Mouse (Mus musculus) kidney, adult 2 months (tissue): ENCODE data around the gene Ganab. TPM values are rescaled to one million over a fixed set of nuclear protein-coding genes. Genes with fewer than 3 reads are reported as not detected.

Experiments used
- DNase-seq: peaks from one replicate; pipeline ENCODE4 v3.0.0; 2021
- H3K27ac ChIP-seq: fragments of 200-500 bp; 2 replicates; pipeline ENCODE4 v1.5.1; 2012; ENCODE audit warnings: low read depth, low read length, control low read depth, inconsistent platforms; ENCODE audit not compliant: insufficient read depth
- H3K27me3 ChIP-seq: fragments of 200-500 bp; replicated peaks from 2 replicates; pipeline ENCODE4 v1.6.1; 2012; ENCODE audit warnings: mild to moderate bottlenecking, moderate library complexity, low read length, inconsistent platforms; ENCODE audit not compliant: control insufficient read depth, insufficient read depth
- H3K36me3 ChIP-seq: fragments of 200-500 bp; 2 replicates; pipeline ENCODE4 v1.6.1; 2012; ENCODE audit warnings: mild to moderate bottlenecking, moderate library complexity, low read length, inconsistent platforms; ENCODE audit not compliant: control insufficient read depth, insufficient read depth
- H3K4me1 ChIP-seq: fragments of 200-500 bp; 2 replicates; pipeline ENCODE4 v1.6.1; 2011; ENCODE audit warnings: low read length; ENCODE audit not compliant: control insufficient read depth, insufficient read depth
- H3K4me3 ChIP-seq: fragments of 200-500 bp; 2 replicates; pipeline ENCODE4 v1.5.1; 2011; ENCODE audit warnings: mild to moderate bottlenecking, low read depth, low read length, control low read depth; ENCODE audit not compliant: insufficient read depth
- CTCF ChIP-seq: fragments of 200-500 bp; conservative IDR thresholded peaks from 2 replicates; pipeline ENCODE4 v1.5.1; 2011; ENCODE audit warnings: low read depth, mild to moderate bottlenecking, control low read depth, low read length, moderate library complexity, mixed read lengths; ENCODE audit not compliant: insufficient read depth, insufficient read length
- POLR2A ChIP-seq: fragments of 200-500 bp; IDR thresholded peaks from one replicate; pipeline ENCODE4 v1.6.1; 2011; ENCODE audit warnings: low read depth, low read length, control low read depth
- WGBS: fragments of 180-500 bp; shearing (Covaris S2); methylation state at CpG from one replicate; pipeline ENCODE4 v1.1.7; 2018; 5-methylcytosine and 5-hydroxymethylcytosine counted together
- polyA plus RNA-seq: library from polyadenylated mRNA; depleted of rRNA; stranded (reverse); fragments of >200 nt; gene quantifications from 2 replicates; pipeline ENCODE4 v1.2.3, GENCODE M21; 2012

Ganab gene
- polyA plus RNA-seq, 1 experiment: 130 TPM

GRCm38 (mm10) chr19:8908531-8908930, 10.7 kb downstream of the Ganab start:
- H3K4me3 ChIP-seq: no peak overlapping the region
- no peaks in the 10 kb centered on the region for H3K27me3 ChIP-seq
- H3K36me3 ChIP-seq: peaks cover 41% of the 10 kb centered on the region
- 89% methylated on average over 6 of the region's 6 CpGs for WGBS
- no peak overlapping the region for H3K27ac ChIP-seq
- no peaks in the 10 kb centered on the region for H3K4me1 ChIP-seq
- TF ChIP-seq CTCF (no peak), POLR2A (no peak)
- DNase-seq: no peak

DNA sequence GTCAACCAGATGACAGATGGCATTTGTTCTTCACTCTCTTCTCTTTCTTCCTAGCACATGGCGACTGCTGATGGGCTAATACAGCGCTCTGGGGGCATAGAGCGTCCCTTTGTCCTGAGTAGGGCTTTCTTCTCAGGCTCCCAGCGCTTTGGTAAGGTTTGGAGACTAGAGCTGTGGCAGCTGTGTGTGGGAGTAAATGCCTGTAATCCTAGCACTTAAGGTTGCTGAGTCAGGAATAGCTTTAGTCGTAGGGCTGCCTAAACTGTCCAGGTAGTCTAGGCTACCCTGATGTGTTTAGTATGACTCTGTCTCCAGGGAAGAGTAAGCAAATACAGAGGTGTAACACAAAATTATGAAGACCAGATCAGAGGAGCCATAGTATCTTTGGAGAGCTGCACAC, 13.9 kb downstream of the Ganab start:
- H3K36me3 ChIP-seq: peaks cover 36% of the 10 kb centered on the region
- H3K4me3 ChIP-seq: no peak overlapping the region
- H3K4me1 ChIP-seq: no peaks in the 10 kb centered on the region
- no peak overlapping the region for H3K27ac ChIP-seq
- no peak for DNase-seq
- no peaks in the 10 kb centered on the region for H3K27me3 ChIP-seq
- TF ChIP-seq POLR2A (no peak), CTCF (no peak)
- WGBS: 80% methylated on average over 5 of the region's 5 CpGs

DNA sequence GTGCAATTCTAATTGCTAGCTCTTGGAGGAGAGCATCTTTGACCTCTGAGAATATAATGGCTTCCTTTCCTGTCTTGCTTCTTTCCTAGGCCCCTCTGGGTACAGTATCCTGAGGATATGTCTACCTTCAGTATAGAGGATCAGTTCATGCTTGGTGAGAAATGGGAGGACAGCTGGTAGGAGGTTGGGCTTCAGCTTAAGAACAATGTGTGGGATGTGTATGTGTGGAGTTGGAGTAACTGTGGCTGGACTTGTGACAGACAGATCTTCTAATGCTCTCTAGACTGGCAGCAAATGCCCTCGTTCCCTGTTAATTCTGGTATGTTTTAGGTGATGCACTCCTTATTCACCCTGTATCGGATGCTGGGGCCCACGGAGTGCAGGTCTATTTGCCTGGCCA, 16.3 kb downstream of the Ganab start:
- no peak overlapping the region for H3K4me3 ChIP-seq
- no peak overlapping the region for H3K27ac ChIP-seq
- 93% methylated on average over 3 of the region's 3 CpGs for WGBS
- no peak for DNase-seq
- no peaks in the 10 kb centered on the region for H3K4me1 ChIP-seq
- TF ChIP-seq CTCF (no peak), POLR2A (no peak)
- no peaks in the 10 kb centered on the region for H3K27me3 ChIP-seq
- peaks cover 24% of the 10 kb centered on the region for H3K36me3 ChIP-seq

DNA sequence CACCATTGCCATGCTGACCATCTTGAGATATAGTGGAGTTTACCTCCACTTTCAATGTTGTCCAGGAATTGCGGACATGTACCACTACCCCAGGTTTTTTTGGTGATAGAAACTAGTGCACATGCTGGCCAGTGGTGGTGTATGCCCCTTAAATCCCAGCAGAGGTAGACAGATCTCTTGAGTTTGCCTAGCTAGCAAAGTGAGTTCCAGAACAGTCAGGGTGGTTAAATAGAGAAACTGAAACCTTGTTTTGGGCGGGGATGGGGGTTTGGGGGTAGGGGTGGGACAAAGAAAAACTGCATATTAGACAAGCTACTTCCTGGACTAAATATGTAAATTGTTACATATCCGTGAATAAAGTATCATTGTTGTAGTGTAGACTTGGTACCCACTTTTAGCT, 21.1 kb downstream of the Ganab start:
- 91% methylated on average over 3 of the region's 3 CpGs for WGBS
- DNase-seq: no peak

GRCm38 (mm10) chr19:8919684-8920072, 21.8 kb downstream of the Ganab start:
- peaks cover 11% of the 10 kb centered on the region for H3K4me1 ChIP-seq
- H3K36me3 ChIP-seq: peaks cover 1% of the 10 kb centered on the region
- H3K4me3 ChIP-seq: no peak overlapping the region

More for the DNA sequence above, 21.1 kb downstream of the Ganab start:
- TF ChIP-seq CTCF: no peak
- TF ChIP-seq POLR2A: no peak
- H3K4me3 ChIP-seq: no peak overlapping the region
- peaks cover 3% of the 10 kb centered on the region for H3K36me3 ChIP-seq
- H3K4me1 ChIP-seq: peaks cover 11% of the 10 kb centered on the region
- H3K27ac ChIP-seq: no peak overlapping the region
- H3K27me3 ChIP-seq: no peaks in the 10 kb centered on the region

GRCm38 (mm10) chr19:8920073-8920736, 22.3 kb downstream of the Ganab start, which contains the start of gene B3gat3:
TSS of gene B3gat3 (plus strand) at chr19:8920374.
- DNase-seq: peak; percentile 98
- H3K36me3 ChIP-seq: peaks cover 1% of the 10 kb centered on the region; the same call in 1 of the 2 replicates
- H3K4me3 ChIP-seq: peak within 1 kb of the TSS; percentile 78
- TF ChIP-seq POLR2A: peak; percentile 89
- no peak for TF ChIP-seq CTCF
- under 1% methylated on average over 50 of the region's 50 CpGs for WGBS
- peaks cover 11% of the 10 kb centered on the region for H3K4me1 ChIP-seq
- H3K27me3 ChIP-seq: no peaks in the 10 kb centered on the region
- peak within 1 kb of the TSS; percentile 92 for H3K27ac ChIP-seq

More at GRCm38 (mm10) chr19:8919684-8920072, 21.8 kb downstream of the Ganab start:
- Histone ChIP-seq H3K27ac (peak overlapping the region; percentile 92), H3K27me3 (no peaks in the 10 kb centered on the region)
- no peak for TF ChIP-seq CTCF
- TF ChIP-seq POLR2A: no peak
- 55% methylated on average over 6 of the region's 6 CpGs for WGBS
- no peak for DNase-seq

GRCm38 (mm10) chr19:8920836-8921291, 23.0 kb downstream of the Ganab start:
- peak overlapping the region; percentile 78 for H3K4me3 ChIP-seq
- 1% methylated on average over 6 of the region's 6 CpGs for WGBS
- peak; percentile 67 for DNase-seq
- H3K27ac ChIP-seq: peak overlapping the region; percentile 62
- H3K4me1 ChIP-seq: peaks cover 11% of the 10 kb centered on the region
- TF ChIP-seq CTCF: no peak
- TF ChIP-seq POLR2A: no peak
- H3K27me3 ChIP-seq: no peaks in the 10 kb centered on the region
- H3K36me3 ChIP-seq: no peaks in the 10 kb centered on the region
